Mouse (Mus musculus) ES-Bruce4 (cell line): Measurements from ENCODE around the gene Arpc1b. TPM values are rescaled to one million over a fixed set of nuclear protein-coding genes. Genes with fewer than 3 reads are reported as not detected.
A peak's percentile ranks its signal among the peaks of the same experiment; 100 is the strongest.

Experiments
- H3K27ac ChIP-seq: 2 replicates; pipeline ENCODE4 v1.5.1; 2012; ENCODE audit warnings: low read length, inconsistent platforms; ENCODE audit not compliant: insufficient read depth
- H3K27me3 ChIP-seq: 2 replicates; pipeline ENCODE4 v1.6.1; 2012; ENCODE audit warnings: mild to moderate bottlenecking, low read length, inconsistent platforms; ENCODE audit not compliant: control insufficient read depth, poor library complexity, insufficient read depth, severe bottlenecking
- H3K36me3 ChIP-seq: 2 replicates; pipeline ENCODE4 v1.6.1; 2012; ENCODE audit warnings: inconsistent platforms, mild to moderate bottlenecking, low read length, moderate library complexity; ENCODE audit not compliant: control insufficient read depth, poor library complexity, insufficient read depth, severe bottlenecking
- H3K4me1 ChIP-seq: one replicate; pipeline ENCODE4 v1.8.1; 2011; ENCODE audit warnings: low read length; ENCODE audit not compliant: control insufficient read depth, insufficient read depth
- H3K4me3 ChIP-seq: 2 replicates; pipeline ENCODE4 v1.5.1; 2011; ENCODE audit warnings: low read depth, mild to moderate bottlenecking, low read length
- H3K9ac ChIP-seq: 2 replicates; pipeline ENCODE4 v1.6.1; 2012; ENCODE audit warnings: low read depth, mild to moderate bottlenecking, inconsistent platforms; ENCODE audit not compliant: poor library complexity, severe bottlenecking
- H3K9me3 ChIP-seq: replicated peaks from 2 replicates; pipeline ENCODE4 v1.6.1; 2012; ENCODE audit warnings: mild to moderate bottlenecking, low read length, inconsistent platforms; ENCODE audit not compliant: control insufficient read depth, poor library complexity, insufficient read depth, severe bottlenecking
- CTCF ChIP-seq: IDR thresholded peaks from one replicate; pipeline ENCODE4 v1.8.1; 2011; ENCODE audit warnings: low read depth, low read length
- EP300 ChIP-seq: IDR thresholded peaks from 2 replicates; pipeline ENCODE4 v1.6.1; 2011; ENCODE audit warnings: low read depth, low read length; ENCODE audit not compliant: insufficient read depth
- POLR2A ChIP-seq: IDR thresholded peaks from one replicate; pipeline ENCODE4 v1.8.1; 2011; ENCODE audit warnings: low read length; ENCODE audit not compliant: insufficient read depth
- polyA plus RNA-seq: library from polyadenylated mRNA; stranded (reverse); fragments of >200 nt; gene quantifications from 2 replicates; pipeline ENCODE4 v1.2.4, GENCODE M21; 2011; ENCODE audit warnings: low read depth; ENCODE audit not compliant: missing spikeins, insufficient read depth, insufficient read length

The Arpc1b gene
- polyA plus RNA-seq, 1 experiment, result 92.3 TPM

GRCm38 (mm10) chr5:145161361-145161760 is 47.3 kb downstream of the Arpc1b start:
- Histone ChIP-seq H3K9me3 (no peaks in the 10 kb centered on the region), H3K4me3 (no peak overlapping the region), H3K27ac (no peak overlapping the region), H3K27me3 (no peaks in the 10 kb centered on the region), H3K4me1 (peaks cover 2% of the 10 kb centered on the region), H3K9ac (no peak overlapping the region), H3K36me3 (peaks cover 11% of the 10 kb centered on the region)
- no peak for TF ChIP-seq EP300
- no peak for TF ChIP-seq POLR2A
- TF ChIP-seq CTCF, result no peak

- H3K36me3 ChIP-seq, result no peaks in the 10 kb centered on the region
- H3K27ac ChIP-seq, result peak overlapping the region; percentile 73
- H3K4me1 ChIP-seq, result peaks cover 3% of the 10 kb centered on the region
- no peaks in the 10 kb centered on the region for H3K9me3 ChIP-seq
- peak; percentile 32 for TF ChIP-seq POLR2A
- TF ChIP-seq EP300, result no peak
- no peak for TF ChIP-seq CTCF
- peak overlapping the region; percentile 70 for H3K4me3 ChIP-seq
- H3K27me3 ChIP-seq, result no peaks in the 10 kb centered on the region
- H3K9ac ChIP-seq, result peak overlapping the region; percentile 60
Observed at GRCm38 (mm10) chr5:145164710-145165109, 50.7 kb downstream of the Arpc1b start.

- peaks cover 3% of the 10 kb centered on the region for H3K4me1 ChIP-seq
- H3K9me3 ChIP-seq, result no peaks in the 10 kb centered on the region
- H3K27me3 ChIP-seq, result no peaks in the 10 kb centered on the region
- no peaks in the 10 kb centered on the region for H3K36me3 ChIP-seq
- peak overlapping the region; percentile 70 for H3K4me3 ChIP-seq
- H3K27ac ChIP-seq, result peak overlapping the region; percentile 73
- peak overlapping the region; percentile 60 for H3K9ac ChIP-seq
- no peak for TF ChIP-seq CTCF
- TF ChIP-seq EP300, result no peak
- TF ChIP-seq POLR2A, result no peak
Observed at GRCm38 (mm10) chr5:145165184-145165583, 51.2 kb downstream of the Arpc1b start.

- H3K4me1 ChIP-seq, result peaks cover 3% of the 10 kb centered on the region
- H3K9ac ChIP-seq, result peak within 1 kb of the TSS; percentile 95
- peak within 1 kb of the TSS; percentile 51 for H3K27ac ChIP-seq
- H3K36me3 ChIP-seq, result peaks cover 9% of the 10 kb centered on the region; the same call in 1 of the 2 replicates
- peak within 1 kb of the TSS; percentile 100 for H3K4me3 ChIP-seq
- H3K27me3 ChIP-seq, result no peaks in the 10 kb centered on the region
- TF ChIP-seq CTCF (no peak), POLR2A (peak; percentile 64), EP300 (0 out of 2 replicates have a peak, but pooled peaks have one; percentile 10)
- H3K9me3 ChIP-seq, result no peaks in the 10 kb centered on the region
Observed at GRCm38 (mm10) chr5:145166536-145167305, 52.7 kb downstream of the Arpc1b start, which contains the start of the genes Ptcd1 and Cpsf4. TSS of gene Ptcd1 (minus strand) at chr5:145167108. TSS of gene Cpsf4 (plus strand) at chr5:145167213.

- Histone ChIP-seq H3K9me3 (no peaks in the 10 kb centered on the region), H3K4me1 (peaks cover 3% of the 10 kb centered on the region), H3K36me3 (peaks cover 9% of the 10 kb centered on the region; the same call in 1 of the 2 replicates), H3K27ac (peak overlapping the region; percentile 7; the same call in 1 of the 2 replicates), H3K9ac (peak overlapping the region; percentile 95), H3K27me3 (no peaks in the 10 kb centered on the region), H3K4me3 (peak overlapping the region; percentile 100)
- TF ChIP-seq EP300, result no peak
- TF ChIP-seq CTCF, result no peak
- no peak for TF ChIP-seq POLR2A
Observed at GRCm38 (mm10) chr5:145167306-145167661, 53.3 kb downstream of the Arpc1b start.

- no peak overlapping the region for H3K9ac ChIP-seq
- no peaks in the 10 kb centered on the region for H3K27me3 ChIP-seq
- H3K4me1 ChIP-seq, result no peaks in the 10 kb centered on the region
- H3K36me3 ChIP-seq, result peaks cover 57% of the 10 kb centered on the region
- TF ChIP-seq EP300, result no peak
- no peak for TF ChIP-seq POLR2A
- TF ChIP-seq CTCF, result no peak
- H3K4me3 ChIP-seq, result no peak overlapping the region
- no peak overlapping the region for H3K27ac ChIP-seq
- H3K9me3 ChIP-seq, result no peaks in the 10 kb centered on the region
Observed at GRCm38 (mm10) chr5:145178461-145178980, 64.5 kb downstream of the Arpc1b start.

Other genes with a start within 250 kb of the Arpc1b start
- 18.4 and 19.7 TPM in 2 replicates for gene Smurf1, start 148.4 kb upstream of the Arpc1b start, polyA plus RNA-seq
- not detected in 2 replicates for gene Gm4871, start 81.5 kb upstream of the Arpc1b start, polyA plus RNA-seq
- not detected in 2 replicates for gene 1700018F24Rik, start 71.2 kb upstream of the Arpc1b start, polyA plus RNA-seq
- 110 and 123 TPM in 2 replicates for gene Arpc1a, start 30.4 kb upstream of the Arpc1b start, polyA plus RNA-seq
- gene Kpna7, start 30.2 kb upstream of the Arpc1b start, polyA plus RNA-seq, result not detected in 2 replicates
- gene Pdap1, start 26.0 kb downstream of the Arpc1b start, polyA plus RNA-seq, result 229 and 237 TPM in 2 replicates
- gene Bud31, start 26.1 kb downstream of the Arpc1b start, polyA plus RNA-seq, result 104 and 112 TPM in 2 replicates
- 14.1 and 17.1 TPM in 2 replicates for gene Ptcd1, start 52.9 kb downstream of the Arpc1b start, polyA plus RNA-seq
- gene Cpsf4, start 53.0 kb downstream of the Arpc1b start, polyA plus RNA-seq, result 47.9 and 49.6 TPM in 2 replicates
- 300 and 316 TPM in 2 replicates for gene Atp5j2, start 77.8 kb downstream of the Arpc1b start, polyA plus RNA-seq
- 3.9 and 6.0 TPM in 2 replicates for gene Zkscan14, start 87.7 kb downstream of the Arpc1b start, polyA plus RNA-seq
- 20.3 and 20.4 TPM in 2 replicates for gene Zkscan5, start 90.3 kb downstream of the Arpc1b start, polyA plus RNA-seq
- gene Zfp655, start 117.5 kb downstream of the Arpc1b start, polyA plus RNA-seq, result 72.0 and 79.3 TPM in 2 replicates
- 7.7 and 13.5 TPM in 2 replicates for gene Zscan25, start 166.3 kb downstream of the Arpc1b start, polyA plus RNA-seq
- not detected in 2 replicates for gene Cyp3a57, start 231.1 kb downstream of the Arpc1b start, polyA plus RNA-seq